Mouse (Mus musculus): ENCODE results near the gene Tbl3. TPM values are rescaled to one million over a fixed set of nuclear protein-coding genes. Genes with fewer than 3 reads are reported as not detected.
A peak's percentile ranks its signal among the peaks of the same experiment; 100 is the strongest.

Gene Tbl3
- polyA plus RNA-seq, 1 experiment from 2014 or later: 105 TPM

GRCm38 (mm10) chr17:24708646-24709045, 1.2 kb upstream of the Tbl3 start:
- Histone ChIP-seq H3K27ac (ENCODE audit: low read depth, low read length) (no peak overlapping the region), H3K27me3 (ENCODE audit: control insufficient read depth, insufficient read depth, low read length) (no peaks in the 10 kb centered on the region), H3K9me3 (ENCODE audit: control insufficient read depth, low read length) (no peaks in the 10 kb centered on the region), H3K9ac (ENCODE audit: low read depth, low read length) (no peak overlapping the region), H3K36me3 (ENCODE audit: control insufficient read depth, insufficient read depth, low read length) (peaks cover 17% of the 10 kb centered on the region), H3K4me3 (ENCODE audit: low read length) (no peak overlapping the region), H3K4me1 (ENCODE audit: control insufficient read depth, insufficient read depth, low read length) (peaks cover 9% of the 10 kb centered on the region; the same call in 1 of the 2 replicates), H3K4me2 (replicated peaks; ENCODE audit: low read depth, low read length) (no peak overlapping the region)
- WGBS: 39% methylated on average over 2 of the region's 2 CpGs
- ATAC-seq (ENCODE audit: low FRiP score, low TSS enrichment): no peak

- Histone ChIP-seq H3K36me3 (ENCODE audit: control insufficient read depth, insufficient read depth, low read length) (peaks cover 22% of the 10 kb centered on the region), H3K4me2 (replicated peaks; ENCODE audit: low read depth, low read length) (peak overlapping the region; percentile 75), H3K27me3 (ENCODE audit: control insufficient read depth, insufficient read depth, low read length) (no peaks in the 10 kb centered on the region), H3K27ac (ENCODE audit: low read depth, low read length) (peak overlapping the region; percentile 0), H3K4me3 (ENCODE audit: low read length) (peak overlapping the region; percentile 68), H3K9me3 (ENCODE audit: control insufficient read depth, low read length) (no peaks in the 10 kb centered on the region), H3K4me1 (ENCODE audit: control insufficient read depth, insufficient read depth, low read length) (peaks cover 9% of the 10 kb centered on the region; the same call in 1 of the 2 replicates), H3K9ac (ENCODE audit: low read depth, low read length) (peak overlapping the region; percentile 70)
- ATAC-seq (ENCODE audit: low FRiP score, low TSS enrichment): 0 out of 2 replicates have a peak, but pooled peaks have one; percentile 36
- WGBS: 5% methylated on average over 24 of the region's 24 CpGs
These were observed 453 bp upstream of the Tbl3 start for GRCm38 (mm10) chr17:24707801-24708425.

GRCm38 (mm10) chr17:24705821-24706220, 1.6 kb downstream of the Tbl3 start:
- no peaks in the 10 kb centered on the region for H3K9me3 ChIP-seq (ENCODE audit: control insufficient read depth, low read length)
- H3K9ac ChIP-seq (ENCODE audit: low read depth, low read length): no peak overlapping the region; the same call in 1 of the 2 replicates
- H3K4me1 ChIP-seq (ENCODE audit: control insufficient read depth, insufficient read depth, low read length): peaks cover 9% of the 10 kb centered on the region; the same call in 1 of the 2 replicates
- ATAC-seq (ENCODE audit: low FRiP score, low TSS enrichment): no peak
- no peak overlapping the region for H3K4me3 ChIP-seq (ENCODE audit: low read length)
- no peaks in the 10 kb centered on the region for H3K27me3 ChIP-seq (ENCODE audit: control insufficient read depth, insufficient read depth, low read length)
- no peak overlapping the region for H3K4me2 ChIP-seq (replicated peaks; ENCODE audit: low read depth, low read length)
- peaks cover 43% of the 10 kb centered on the region for H3K36me3 ChIP-seq (ENCODE audit: control insufficient read depth, insufficient read depth, low read length)
- no peak overlapping the region for H3K27ac ChIP-seq (ENCODE audit: low read depth, low read length)
- WGBS: 91% methylated on average over 3 of the region's 3 CpGs

DNA sequence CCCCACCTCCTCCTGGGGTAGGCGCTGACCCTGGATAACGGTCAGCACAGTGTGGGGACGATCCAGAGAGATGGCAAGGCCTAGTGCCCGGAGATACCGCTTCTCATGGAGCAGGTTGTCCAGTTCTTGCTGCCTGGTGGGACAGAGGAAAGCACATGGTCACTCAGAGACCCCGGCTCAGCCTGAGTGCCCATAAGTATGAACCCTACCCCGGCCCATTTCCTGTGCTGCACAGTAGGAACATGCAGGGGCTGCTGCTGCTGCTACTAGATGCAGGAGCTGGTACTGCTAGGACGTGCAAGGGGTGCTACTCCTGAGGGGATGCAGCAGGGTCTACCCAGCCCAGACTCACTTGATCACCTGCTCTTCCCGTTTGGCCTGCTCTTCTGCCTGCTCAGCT, 6.2 kb downstream of the Tbl3 start:
- peaks cover 59% of the 10 kb centered on the region for H3K36me3 ChIP-seq (ENCODE audit: control insufficient read depth, insufficient read depth, low read length)
- H3K27ac ChIP-seq (ENCODE audit: low read depth, low read length): no peak overlapping the region
- H3K4me1 ChIP-seq (ENCODE audit: control insufficient read depth, insufficient read depth, low read length): peaks cover 10% of the 10 kb centered on the region; the same call in 1 of the 2 replicates
- 89% methylated on average over 9 of the region's 9 CpGs for WGBS
- no peaks in the 10 kb centered on the region for H3K9me3 ChIP-seq (ENCODE audit: control insufficient read depth, low read length)
- H3K4me2 ChIP-seq (replicated peaks; ENCODE audit: low read depth, low read length): no peak overlapping the region
- H3K27me3 ChIP-seq (ENCODE audit: control insufficient read depth, insufficient read depth, low read length): no peaks in the 10 kb centered on the region
- H3K9ac ChIP-seq (ENCODE audit: low read depth, low read length): no peak overlapping the region
- H3K4me3 ChIP-seq (ENCODE audit: low read length): no peak overlapping the region
- ATAC-seq (ENCODE audit: low FRiP score, low TSS enrichment): no peak

- peaks cover 51% of the 10 kb centered on the region for H3K36me3 ChIP-seq (ENCODE audit: control insufficient read depth, insufficient read depth, low read length)
- no peak overlapping the region for H3K4me3 ChIP-seq (ENCODE audit: low read length)
- no peak overlapping the region for H3K9ac ChIP-seq (ENCODE audit: low read depth, low read length)
- H3K9me3 ChIP-seq (ENCODE audit: control insufficient read depth, low read length): no peaks in the 10 kb centered on the region
- H3K27me3 ChIP-seq (ENCODE audit: control insufficient read depth, insufficient read depth, low read length): no peaks in the 10 kb centered on the region
- H3K4me1 ChIP-seq (ENCODE audit: control insufficient read depth, insufficient read depth, low read length): peaks cover 11% of the 10 kb centered on the region
- WGBS: 76% methylated on average over 2 of the region's 2 CpGs
- H3K4me2 ChIP-seq (replicated peaks; ENCODE audit: low read depth, low read length): no peak overlapping the region
- no peak overlapping the region for H3K27ac ChIP-seq (ENCODE audit: low read depth, low read length)
- no peak for ATAC-seq (ENCODE audit: low FRiP score, low TSS enrichment)
These were observed 8.0 kb downstream of the Tbl3 start for GRCm38 (mm10) chr17:24699473-24699872.

DNA sequence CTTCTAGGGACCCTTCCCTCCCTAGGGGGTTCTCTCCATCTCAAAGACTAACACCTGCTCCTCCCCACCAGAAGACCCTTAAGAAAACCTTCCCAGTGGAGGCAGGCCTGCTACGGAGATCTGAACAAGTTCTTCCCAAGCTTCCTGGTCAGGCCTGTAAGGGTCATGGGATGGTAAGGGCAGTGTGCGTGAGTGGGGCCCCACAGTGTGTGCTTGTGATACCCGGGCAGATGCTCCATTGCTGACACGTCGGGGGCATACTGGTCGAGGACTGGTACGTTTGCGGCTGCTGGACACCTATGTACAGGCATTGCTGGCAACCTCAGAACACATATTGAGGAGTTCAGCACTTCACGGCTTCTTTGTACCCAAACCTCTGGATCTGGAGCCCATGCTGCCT, 8.7 kb downstream of the Tbl3 start:
- Histone ChIP-seq H3K4me1 (ENCODE audit: control insufficient read depth, insufficient read depth, low read length) (peaks cover 11% of the 10 kb centered on the region), H3K4me3 (ENCODE audit: low read length) (no peak overlapping the region), H3K9ac (ENCODE audit: low read depth, low read length) (0 out of 2 replicates have a peak overlapping the region, but pooled peaks have one; percentile 12), H3K36me3 (ENCODE audit: control insufficient read depth, insufficient read depth, low read length) (peaks cover 43% of the 10 kb centered on the region), H3K27ac (ENCODE audit: low read depth, low read length) (no peak overlapping the region), H3K9me3 (ENCODE audit: control insufficient read depth, low read length) (no peaks in the 10 kb centered on the region), H3K4me2 (replicated peaks; ENCODE audit: low read depth, low read length) (no peak overlapping the region), H3K27me3 (ENCODE audit: control insufficient read depth, insufficient read depth, low read length) (no peaks in the 10 kb centered on the region)
- ATAC-seq (ENCODE audit: low FRiP score, low TSS enrichment): no peak
- 71% methylated on average over 9 of the region's 9 CpGs for WGBS

DNA sequence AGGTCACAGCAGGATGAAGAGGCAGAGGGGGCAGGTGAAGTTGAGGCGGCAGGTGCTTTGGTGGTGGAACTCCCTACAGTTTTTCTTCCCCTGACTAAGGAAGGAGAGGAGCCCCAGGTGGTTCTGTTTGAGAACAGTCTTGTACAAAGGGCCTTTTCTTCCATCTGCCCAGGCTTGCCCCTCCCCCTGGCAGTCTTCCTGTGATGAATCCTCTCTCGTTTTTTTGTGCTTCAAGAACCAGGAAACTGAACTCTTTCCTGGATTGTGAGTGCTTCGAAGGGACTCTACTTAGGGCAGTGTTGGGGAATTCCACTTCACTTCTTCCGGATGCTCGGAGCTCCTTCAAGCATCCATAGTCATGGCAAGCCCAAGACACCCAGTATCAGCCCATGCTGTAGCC, 9.5 kb downstream of the Tbl3 start:
- Histone ChIP-seq H3K9me3 (ENCODE audit: control insufficient read depth, low read length) (no peaks in the 10 kb centered on the region), H3K27ac (ENCODE audit: low read depth, low read length) (no peak overlapping the region), H3K36me3 (ENCODE audit: control insufficient read depth, insufficient read depth, low read length) (peaks cover 42% of the 10 kb centered on the region), H3K9ac (ENCODE audit: low read depth, low read length) (0 out of 2 replicates have a peak overlapping the region, but pooled peaks have one; percentile 12), H3K27me3 (ENCODE audit: control insufficient read depth, insufficient read depth, low read length) (no peaks in the 10 kb centered on the region), H3K4me3 (ENCODE audit: low read length) (no peak overlapping the region), H3K4me1 (ENCODE audit: control insufficient read depth, insufficient read depth, low read length) (peaks cover 11% of the 10 kb centered on the region), H3K4me2 (replicated peaks; ENCODE audit: low read depth, low read length) (no peak overlapping the region; the same call in 1 of the 2 replicates)
- ATAC-seq (ENCODE audit: low FRiP score, low TSS enrichment): no peak
- 23% methylated on average over 5 of the region's 5 CpGs for WGBS

DNA sequence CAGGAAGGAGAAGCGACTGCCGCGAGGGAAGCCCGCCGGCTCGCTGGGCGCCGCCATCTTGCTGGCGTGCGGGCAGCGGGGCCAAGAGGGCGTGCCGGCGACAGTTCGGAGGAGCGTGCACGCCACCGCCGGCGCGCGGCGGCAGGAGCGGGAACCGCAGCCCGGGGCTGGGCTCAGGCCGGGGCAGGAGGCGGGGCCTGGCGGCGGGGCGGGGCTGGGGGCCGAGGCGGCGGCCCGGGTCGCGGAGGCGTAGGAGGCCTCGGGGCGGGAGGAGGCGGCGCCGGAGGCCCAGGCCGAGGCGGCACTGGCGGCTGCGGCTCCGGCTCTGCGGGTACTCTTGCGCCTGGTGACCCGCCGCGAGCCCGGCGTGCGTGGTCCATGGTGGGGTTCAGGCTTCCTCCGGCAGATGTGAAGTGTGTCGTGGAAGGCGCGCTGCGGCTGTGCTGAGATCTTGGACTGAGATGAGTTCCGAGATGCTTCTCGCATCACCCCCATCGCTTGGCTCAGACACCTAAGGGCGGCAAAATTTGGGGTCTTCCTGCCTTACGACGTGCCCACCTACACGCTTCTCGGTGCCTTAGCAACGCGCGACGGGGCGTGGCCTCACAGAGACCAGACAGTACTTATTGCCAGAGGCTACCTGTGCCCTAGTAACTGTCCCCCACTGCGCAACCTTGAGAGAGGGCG, 11.3 kb downstream of the Tbl3 start, which contains the start of the genes Gfer and Noxo1:
TSS of gene Gfer (minus strand) at position 146 of the 687 bp plus-strand sequence.
TSS of gene Noxo1 (plus strand) at position 224 of the 687 bp plus-strand sequence.
- Histone ChIP-seq H3K4me3 (ENCODE audit: low read length) (peak within 1 kb of the TSS; percentile 88), H3K9me3 (ENCODE audit: control insufficient read depth, low read length) (no peaks in the 10 kb centered on the region), H3K4me2 (replicated peaks; ENCODE audit: low read depth, low read length) (peak within 1 kb of the TSS; percentile 80), H3K27me3 (ENCODE audit: control insufficient read depth, insufficient read depth, low read length) (peaks cover 1% of the 10 kb centered on the region; the same call in 1 of the 2 replicates), H3K27ac (ENCODE audit: low read depth, low read length) (peak within 1 kb of the TSS; percentile 86), H3K36me3 (ENCODE audit: control insufficient read depth, insufficient read depth, low read length) (peaks cover 30% of the 10 kb centered on the region), H3K9ac (ENCODE audit: low read depth, low read length) (peak within 1 kb of the TSS; percentile 87), H3K4me1 (ENCODE audit: control insufficient read depth, insufficient read depth, low read length) (peaks cover 11% of the 10 kb centered on the region)
- peak; percentile 89 for ATAC-seq (ENCODE audit: low FRiP score, low TSS enrichment)
- WGBS: under 1% methylated on average over 57 of the region's 76 CpGs
